In genomic region chr12:118521770-118522169, GRCm38 (mm10) we compare ENCODE assay signal across 20 mouse cellular contexts.
A peak's percentile ranks its signal among the peaks of the same experiment; 100 is the strongest.
DNase-seq lines count a peak whose midpoint lies in the region; ATAC-seq and TF ChIP-seq lines count a peak whose summit lies in the region.
"Had no signal": no experiment of that assay in that cellular context is flagged by ENCODE, and none has a peak within 500 bp of the region (broad histone marks: within the 10 kb centered on the region; RNA-seq: fewer than 3 reads in every experiment).

No protein-coding gene starts in this region.

- ATAC-seq in hindbrain, postnatal 0 days: no peak
- peak; percentile 39; the same call in 1 of the 2 replicates for ATAC-seq in forebrain, embryonic 12.5 days (ENCODE audit: low FRiP score)
- ATAC-seq in midbrain, embryonic 13.5 days: peak; percentile 57; the same call in 1 of the 2 replicates
- ATAC-seq in inflammation-experienced regulatory T-cells, adult 6 months: no peak

- H3K4me2 ChIP-seq in hindbrain, postnatal 0 days (ENCODE audit: low read depth, low read length): no peak overlapping the region
- H3K4me2 ChIP-seq in forebrain, embryonic 12.5 days: no peak overlapping the region
- H3K4me2 ChIP-seq in midbrain, embryonic 13.5 days (replicated peaks): no peak overlapping the region
- H3K4me2 ChIP-seq: embryonic facial prominence, embryonic 13.5 days; limb, embryonic 13.5 days; liver, embryonic 13.5 days; lung, embryonic 14.5 days had no signal

- H3K4me3 ChIP-seq in hindbrain, postnatal 0 days (ENCODE audit: low read length): no peak overlapping the region
- H3K4me3 ChIP-seq in hindbrain, embryonic 10.5 days: no peak overlapping the region
- H3K4me3 ChIP-seq in forebrain, embryonic 12.5 days (replicated peaks): no peak overlapping the region
- no peak overlapping the region for H3K4me3 ChIP-seq in midbrain, embryonic 13.5 days (replicated peaks)
- H3K4me3 ChIP-seq: embryonic facial prominence, embryonic 13.5 days; heart, embryonic 10.5 days; left cerebral cortex, adult 2 months; limb, embryonic 13.5 days; liver, embryonic 13.5 days had no signal

- intact Hi-C loops in heart, postnatal 36 days (cut with DNase I): no loop called here

- peak; percentile 22 for DNase-seq in hindbrain, postnatal 0 days (ENCODE audit: low spot score)
- no peak for DNase-seq in hindbrain, embryonic 10.5 days (ENCODE audit: low spot score)
- DNase-seq in heart, postnatal 36 days: no peak
- no peak for DNase-seq in cerebellum, adult 9-11 months
- DNase-seq: adrenal gland, adult 2 months; cerebellum, adult 2 months; kidney, adult 2 months; kidney, postnatal 10 days; layer of hippocampus, adult 9-11 months; liver, embryonic 13.5 days; lung, embryonic 14.5 days; lung, postnatal 4 days had no signal

- H3K36me3 ChIP-seq in hindbrain, postnatal 0 days (ENCODE audit: insufficient read depth, low read length): no peaks in the 10 kb centered on the region
- H3K36me3 ChIP-seq in hindbrain, embryonic 10.5 days: no peaks in the 10 kb centered on the region
- no peaks in the 10 kb centered on the region for H3K36me3 ChIP-seq in forebrain, embryonic 12.5 days (replicated peaks)
- no peaks in the 10 kb centered on the region for H3K36me3 ChIP-seq in midbrain, embryonic 13.5 days
- H3K36me3 ChIP-seq: embryonic facial prominence, embryonic 13.5 days; heart, embryonic 10.5 days; limb, embryonic 13.5 days; liver, embryonic 13.5 days had no signal

- no peak overlapping the region for H3K27ac ChIP-seq in hindbrain, postnatal 0 days
- no peak overlapping the region for H3K27ac ChIP-seq in hindbrain, embryonic 10.5 days
- peak overlapping the region; percentile 39; the same call in 1 of the 2 replicates for H3K27ac ChIP-seq in forebrain, embryonic 12.5 days
- H3K27ac ChIP-seq in midbrain, embryonic 13.5 days: no peak overlapping the region
- H3K27ac ChIP-seq: embryonic facial prominence, embryonic 13.5 days; heart, embryonic 10.5 days; left cerebral cortex, adult 2 months; limb, embryonic 13.5 days; liver, embryonic 13.5 days; stomach, postnatal 0 days had no signal

- no peak overlapping the region for H3K9ac ChIP-seq in hindbrain, postnatal 0 days (replicated peaks; ENCODE audit: low read length)
- no peak overlapping the region for H3K9ac ChIP-seq in forebrain, embryonic 12.5 days
- no peak overlapping the region for H3K9ac ChIP-seq in midbrain, embryonic 13.5 days (replicated peaks)
- H3K9ac ChIP-seq: embryonic facial prominence, embryonic 13.5 days; limb, embryonic 13.5 days; liver, embryonic 13.5 days; lung, embryonic 14.5 days had no signal

- no peaks in the 10 kb centered on the region for H3K9me3 ChIP-seq in hindbrain, postnatal 0 days (ENCODE audit: low read length)
- no peaks in the 10 kb centered on the region for H3K9me3 ChIP-seq in hindbrain, embryonic 10.5 days
- H3K9me3 ChIP-seq in forebrain, embryonic 12.5 days: no peaks in the 10 kb centered on the region
- no peaks in the 10 kb centered on the region for H3K9me3 ChIP-seq in midbrain, embryonic 13.5 days
- H3K9me3 ChIP-seq: embryonic facial prominence, embryonic 13.5 days; heart, embryonic 10.5 days; limb, embryonic 13.5 days; liver, embryonic 13.5 days had no signal

- 54% methylated on average over 2 of the region's 2 CpGs for WGBS in hindbrain, postnatal 0 days
- 47% methylated on average over 2 of the region's 2 CpGs for WGBS in hindbrain, embryonic 10.5 days
- 27% methylated on average over 2 of the region's 2 CpGs for WGBS in forebrain, embryonic 12.5 days
- 27% methylated on average over 2 of the region's 2 CpGs for WGBS in midbrain, embryonic 13.5 days

- no peak for TF ChIP-seq CTCF in hindbrain, postnatal 0 days (IDR thresholded peaks at IDR 0.05; ENCODE audit: low read depth)

- H3K4me1 ChIP-seq in hindbrain, postnatal 0 days (ENCODE audit: insufficient read depth, low read length): no peaks in the 10 kb centered on the region
- H3K4me1 ChIP-seq in hindbrain, embryonic 10.5 days (replicated peaks): peaks cover 35% of the 10 kb centered on the region
- H3K4me1 ChIP-seq in forebrain, embryonic 12.5 days: peaks cover 31% of the 10 kb centered on the region
- peaks cover 27% of the 10 kb centered on the region for H3K4me1 ChIP-seq in midbrain, embryonic 13.5 days (replicated peaks)
- H3K4me1 ChIP-seq: heart, embryonic 10.5 days; limb, embryonic 13.5 days; liver, embryonic 13.5 days had no signal

- H3K27me3 ChIP-seq in hindbrain, postnatal 0 days (ENCODE audit: insufficient read depth, low read length): no peaks in the 10 kb centered on the region; the same call in 1 of the 2 replicates
- H3K27me3 ChIP-seq in hindbrain, embryonic 10.5 days (ENCODE audit: insufficient read depth, poor library complexity, severe bottlenecking): peaks cover 34% of the 10 kb centered on the region
- H3K27me3 ChIP-seq in forebrain, embryonic 12.5 days: peaks cover 3% of the 10 kb centered on the region; the same call in 1 of the 2 replicates
- H3K27me3 ChIP-seq in midbrain, embryonic 13.5 days: peaks cover 25% of the 10 kb centered on the region
- H3K27me3 ChIP-seq: limb, embryonic 13.5 days; liver, embryonic 13.5 days had no signal

Comparison
In these comparisons a context has a peak if more than half of its experiments do, and no peak if none do; other contexts are left out.
1. ATAC-seq: peak in forebrain, embryonic 12.5 days (single experiment) and midbrain, embryonic 13.5 days (single experiment); none in hindbrain, postnatal 0 days (single experiment) and inflammation-experienced regulatory T-cells, adult 6 months (single experiment).